Mouse (Mus musculus): ENCODE measurements around the gene Senp6. TPM values are rescaled to one million over a fixed set of nuclear protein-coding genes. Genes with fewer than 3 reads are reported as not detected.

Senp6 gene
- polyA plus RNA-seq, 1 experiment from 2014 or later, result 50.0 TPM

GRCm38 (mm10) chr9:80163126-80163723, 96.5 kb downstream of the Senp6 start:
- Histone ChIP-seq H3K27ac (no peak overlapping the region), H3K4me1 (peaks cover 4% of the 10 kb centered on the region; the same call in 1 of the 2 replicates), H3K9me3 (no peaks in the 10 kb centered on the region), H3K4me2 (no peak overlapping the region), H3K27me3 (no peaks in the 10 kb centered on the region), H3K9ac (no peak overlapping the region), H3K36me3 (no peaks in the 10 kb centered on the region), H3K4me3 (no peak overlapping the region)
- ATAC-seq (ENCODE audit: borderline replicate concordance, extremely low read depth, low FRiP score, low TSS enrichment), result no peak
- WGBS, result 64% methylated on average over 4 of the region's 4 CpGs

- Histone ChIP-seq H3K27ac (peak overlapping the region; percentile 89), H3K36me3 (no peaks in the 10 kb centered on the region), H3K4me1 (peaks cover 4% of the 10 kb centered on the region; the same call in 1 of the 2 replicates), H3K4me3 (peak overlapping the region; percentile 93), H3K4me2 (peak overlapping the region; percentile 80), H3K27me3 (no peaks in the 10 kb centered on the region), H3K9ac (peak overlapping the region; percentile 21), H3K9me3 (no peaks in the 10 kb centered on the region)
- 2% methylated on average over 12 of the region's 13 CpGs for WGBS
- no peak; the same call in 1 of the 2 replicates for ATAC-seq (ENCODE audit: borderline replicate concordance, extremely low read depth, low FRiP score, low TSS enrichment)
Measured at GRCm38 (mm10) chr9:80164191-80164590, 97.5 kb downstream of the Senp6 start.

GRCm38 (mm10) chr9:80164611-80165474, 98.1 kb downstream of the Senp6 start, which contains the start of gene Myo6:
Gene Myo6, plus strand, starts transcription at chr9:80165031.
- peak within 1 kb of the TSS; percentile 93 for H3K4me3 ChIP-seq
- no peaks in the 10 kb centered on the region for H3K27me3 ChIP-seq
- ATAC-seq (ENCODE audit: borderline replicate concordance, extremely low read depth, low FRiP score, low TSS enrichment), result peak; percentile 98
- under 1% methylated on average over 69 of the region's 69 CpGs for WGBS
- peak within 1 kb of the TSS; percentile 80 for H3K4me2 ChIP-seq
- H3K4me1 ChIP-seq, result peaks cover 4% of the 10 kb centered on the region; the same call in 1 of the 2 replicates
- H3K9ac ChIP-seq, result peak within 1 kb of the TSS; percentile 94
- peak within 1 kb of the TSS; percentile 89 for H3K27ac ChIP-seq
- H3K9me3 ChIP-seq, result no peaks in the 10 kb centered on the region
- H3K36me3 ChIP-seq, result no peaks in the 10 kb centered on the region

GRCm38 (mm10) chr9:80165690-80166089, 99.0 kb downstream of the Senp6 start:
- Histone ChIP-seq H3K4me1 (peaks cover 4% of the 10 kb centered on the region; the same call in 1 of the 2 replicates), H3K4me3 (peak overlapping the region; percentile 93), H3K9ac (0 out of 2 replicates have a peak overlapping the region, but pooled peaks have one; percentile 10), H3K4me2 (peak overlapping the region; percentile 55), H3K27ac (peak overlapping the region; percentile 45; the same call in 1 of the 2 replicates), H3K9me3 (no peaks in the 10 kb centered on the region), H3K36me3 (no peaks in the 10 kb centered on the region), H3K27me3 (no peaks in the 10 kb centered on the region)
- 28% methylated on average over 9 of the region's 9 CpGs for WGBS
- ATAC-seq (ENCODE audit: borderline replicate concordance, extremely low read depth, low FRiP score, low TSS enrichment), result no peak

GRCm38 (mm10) chr9:80166425-80166824, 99.7 kb downstream of the Senp6 start:
- Histone ChIP-seq H3K4me1 (peaks cover 4% of the 10 kb centered on the region; the same call in 1 of the 2 replicates), H3K4me2 (peak overlapping the region; percentile 55), H3K4me3 (peak overlapping the region; percentile 93), H3K27me3 (no peaks in the 10 kb centered on the region), H3K36me3 (no peaks in the 10 kb centered on the region), H3K27ac (peak overlapping the region; percentile 30; the same call in 1 of the 2 replicates), H3K9me3 (no peaks in the 10 kb centered on the region), H3K9ac (no peak overlapping the region)
- 48% methylated on average over 6 of the region's 6 CpGs for WGBS
- ATAC-seq (ENCODE audit: borderline replicate concordance, extremely low read depth, low FRiP score, low TSS enrichment), result no peak

- no peak for ATAC-seq (ENCODE audit: borderline replicate concordance, extremely low read depth, low FRiP score, low TSS enrichment)
- H3K4me2 ChIP-seq, result peak overlapping the region; percentile 19; the same call in 1 of the 2 replicates
- H3K4me3 ChIP-seq, result no peak overlapping the region
- no peaks in the 10 kb centered on the region for H3K27me3 ChIP-seq
- H3K27ac ChIP-seq, result no peak overlapping the region
- H3K36me3 ChIP-seq, result no peaks in the 10 kb centered on the region
- 65% methylated on average over 4 of the region's 4 CpGs for WGBS
- H3K9ac ChIP-seq, result no peak overlapping the region
- no peaks in the 10 kb centered on the region for H3K9me3 ChIP-seq
- peaks cover 6% of the 10 kb centered on the region for H3K4me1 ChIP-seq
Measured at GRCm38 (mm10) chr9:80167089-80167488, 100.4 kb downstream of the Senp6 start.

GRCm38 (mm10) chr9:80169551-80169950, 102.8 kb downstream of the Senp6 start:
- WGBS, result 91% methylated on average over 9 of the region's 9 CpGs

GRCm38 (mm10) chr9:80171241-80171640, 104.5 kb downstream of the Senp6 start:
- no peak for ATAC-seq (ENCODE audit: borderline replicate concordance, extremely low read depth, low FRiP score, low TSS enrichment)
- Histone ChIP-seq H3K27ac (no peak overlapping the region), H3K9me3 (no peaks in the 10 kb centered on the region), H3K4me1 (peaks cover 14% of the 10 kb centered on the region), H3K27me3 (no peaks in the 10 kb centered on the region), H3K4me3 (no peak overlapping the region), H3K9ac (no peak overlapping the region), H3K36me3 (no peaks in the 10 kb centered on the region), H3K4me2 (no peak overlapping the region)

More at GRCm38 (mm10) chr9:80169551-80169950, 102.8 kb downstream of the Senp6 start:
- Histone ChIP-seq H3K4me3 (no peak overlapping the region), H3K9me3 (no peaks in the 10 kb centered on the region), H3K36me3 (no peaks in the 10 kb centered on the region), H3K9ac (no peak overlapping the region), H3K27ac (no peak overlapping the region), H3K4me1 (peaks cover 8% of the 10 kb centered on the region), H3K4me2 (no peak overlapping the region), H3K27me3 (no peaks in the 10 kb centered on the region)
- no peak for ATAC-seq (ENCODE audit: borderline replicate concordance, extremely low read depth, low FRiP score, low TSS enrichment)

- H3K9ac ChIP-seq, result no peak overlapping the region
- no peaks in the 10 kb centered on the region for H3K27me3 ChIP-seq
- ATAC-seq (ENCODE audit: borderline replicate concordance, extremely low read depth, low FRiP score, low TSS enrichment), result no peak
- H3K36me3 ChIP-seq, result no peaks in the 10 kb centered on the region
- H3K4me2 ChIP-seq, result no peak overlapping the region
- 77% methylated on average over 8 of the region's 8 CpGs for WGBS
- H3K4me1 ChIP-seq, result peaks cover 23% of the 10 kb centered on the region
- H3K9me3 ChIP-seq, result no peaks in the 10 kb centered on the region
- no peak overlapping the region for H3K27ac ChIP-seq
- H3K4me3 ChIP-seq, result no peak overlapping the region
Measured at GRCm38 (mm10) chr9:80172396-80173222, 105.9 kb downstream of the Senp6 start.

- H3K9me3 ChIP-seq, result no peaks in the 10 kb centered on the region
- H3K36me3 ChIP-seq, result no peaks in the 10 kb centered on the region
- no peak overlapping the region for H3K4me2 ChIP-seq
- no peak overlapping the region for H3K4me3 ChIP-seq
- no peaks in the 10 kb centered on the region for H3K27me3 ChIP-seq
- peaks cover 23% of the 10 kb centered on the region for H3K4me1 ChIP-seq
- no peak overlapping the region for H3K9ac ChIP-seq
- no peak for ATAC-seq (ENCODE audit: borderline replicate concordance, extremely low read depth, low FRiP score, low TSS enrichment)
- H3K27ac ChIP-seq, result no peak overlapping the region
- whole genome bisulfite sequencing, result 61% methylated on average over 9 of the region's 9 CpGs
Measured at GRCm38 (mm10) chr9:80173629-80174028, 106.9 kb downstream of the Senp6 start.

GRCm38 (mm10) chr9:80176696-80177478, 110.2 kb downstream of the Senp6 start:
- Histone ChIP-seq H3K4me3 (no peak overlapping the region), H3K27ac (peak overlapping the region; percentile 91), H3K4me2 (no peak overlapping the region), H3K9me3 (no peaks in the 10 kb centered on the region), H3K4me1 (peaks cover 28% of the 10 kb centered on the region), H3K27me3 (no peaks in the 10 kb centered on the region), H3K9ac (no peak overlapping the region), H3K36me3 (no peaks in the 10 kb centered on the region)
- ATAC-seq (ENCODE audit: borderline replicate concordance, extremely low read depth, low FRiP score, low TSS enrichment), result peak; percentile 89
- 34% methylated on average over 13 of the region's 13 CpGs for WGBS

Measured in lung, embryonic 15.5 days (tissue).